Mouse (Mus musculus): ENCODE measurements around the gene Gm5136.

DNA sequence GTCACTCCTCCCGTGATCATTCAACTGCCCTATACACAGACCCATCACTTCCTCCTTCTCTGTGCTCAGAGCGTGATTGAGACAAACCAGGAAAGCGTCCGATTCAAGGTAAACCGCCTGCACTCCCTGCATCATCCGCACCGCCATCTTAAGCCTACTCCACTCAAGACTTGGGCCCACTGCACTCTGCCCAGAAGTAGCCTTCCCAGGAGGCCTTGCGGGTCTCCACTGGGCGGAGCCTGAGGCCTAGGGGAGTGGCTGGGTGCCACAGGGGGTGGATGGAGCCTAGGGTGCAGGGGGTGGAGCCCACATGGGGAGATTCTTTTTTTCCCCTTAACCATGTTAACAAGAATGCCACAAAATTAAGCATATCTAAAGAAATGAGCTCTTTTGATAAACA, at the start of gene Gm5136:
- TF ChIP-seq CTCF (IDR thresholded peaks at IDR 0.05; ENCODE audit: low read depth) (no peak), EP300 (IDR thresholded peaks at IDR 0.05; ENCODE audit: low read depth) (no peak)

Data from heart, postnatal 0 days (tissue).